Mouse (Mus musculus) G1E (cell line): ENCODE results near the gene Samm50. TPM values are rescaled to one million over a fixed set of nuclear protein-coding genes. Genes with fewer than 3 reads are reported as not detected.

ENCODE experiments used
- ATAC-seq: 2 replicates; pipeline ENCODE4 v1.8.0; 2016; ENCODE audit warnings: mild to moderate bottlenecking; ENCODE audit not compliant: insufficient number of reproducible peaks, poor library complexity, low FRiP score, severe bottlenecking; ENCODE audit errors: extremely low read depth
- DNase-seq: peaks from one replicate; pipeline ENCODE4 v3.0.0; 2012; ENCODE audit warnings: low spot score
- H3K27me3 ChIP-seq: 2 replicates; pipeline ENCODE4 v1.6.1; 2012; ENCODE audit warnings: mild to moderate bottlenecking, low read length, inconsistent platforms; ENCODE audit not compliant: insufficient read depth
- H3K36me3 ChIP-seq: replicated peaks from 2 replicates; pipeline ENCODE3; 2012; ENCODE audit warnings: mild to moderate bottlenecking, inconsistent platforms
- H3K4me1 ChIP-seq: 2 replicates; pipeline ENCODE4 v1.6.1; 2012; ENCODE audit warnings: low read depth, low read length, inconsistent platforms, mixed read lengths; ENCODE audit not compliant: insufficient read depth
- H3K4me3 ChIP-seq: 2 replicates; pipeline ENCODE4 v1.5.1; 2012; ENCODE audit warnings: low read depth, mild to moderate bottlenecking, inconsistent platforms, low read length, moderate library complexity, mixed read lengths
- H3K9me3 ChIP-seq: replicated peaks from 2 replicates; pipeline ENCODE4 v1.6.1; 2012; ENCODE audit warnings: inconsistent platforms
- CTCF ChIP-seq: IDR thresholded peaks from 2 replicates; pipeline ENCODE4 v1.5.1; 2012; ENCODE audit warnings: low read depth, low read length, inconsistent platforms, mixed read lengths
- GATA1 ChIP-seq: IDR thresholded peaks from 2 replicates; pipeline ENCODE4 v1.6.1; 2012; ENCODE audit warnings: borderline replicate concordance, low read length, inconsistent platforms, mixed read lengths
- GATA2 ChIP-seq: IDR thresholded peaks from 2 replicates; pipeline ENCODE4 v1.6.1; 2012; ENCODE audit warnings: low read depth, low read length, inconsistent platforms, borderline replicate concordance
- POLR2AphosphoS5 ChIP-seq: IDR thresholded peaks from 2 replicates; pipeline ENCODE4 v1.6.1; 2012; ENCODE audit warnings: low read depth, low read length, inconsistent platforms; ENCODE audit not compliant: insufficient replicate concordance
- TAL1 ChIP-seq: conservative IDR thresholded peaks from 2 replicates; pipeline ENCODE4 v1.6.1; 2012; ENCODE audit warnings: low read depth, low read length, inconsistent platforms, mixed read lengths
- polyA plus RNA-seq: library from polyadenylated mRNA; stranded (reverse); fragments of >175 nt; gene quantifications from 2 replicates; pipeline ENCODE4 v1.2.3, GENCODE M21; 2012
- total RNA-seq, 2 experiments: library from RNA; stranded (forward) in 1 of 2; stranded (reverse) in 1 of 2; fragments of 200-1000 nt in 1 of 2; fragments of >200 nt in 1 of 2; fragmentation: Nextera tagmentation in 1 of 2; gene quantifications; 2 replicates each; pipeline ENCODE4 v1.2.3; 2014 to 2017

Samm50 gene
- total and polyA plus RNA-seq, 3 experiments: 46.5 to 61.4 (median 51.2) TPM

GRCm38 (mm10) chr15:84241520-84241919, 49.5 kb downstream of the Samm50 start:
- Histone ChIP-seq H3K4me1 (no peaks in the 10 kb centered on the region), H3K9me3 (peaks cover 61% of the 10 kb centered on the region), H3K36me3 (no peaks in the 10 kb centered on the region), H3K4me3 (no peak overlapping the region), H3K27me3 (no peaks in the 10 kb centered on the region)
- no peak for TF ChIP-seq GATA1
- TF ChIP-seq GATA2: no peak
- TF ChIP-seq CTCF: no peak
- no peak for TF ChIP-seq TAL1
- TF ChIP-seq POLR2AphosphoS5: no peak
- DNase-seq (no peak), ATAC-seq (no peak)

DNA sequence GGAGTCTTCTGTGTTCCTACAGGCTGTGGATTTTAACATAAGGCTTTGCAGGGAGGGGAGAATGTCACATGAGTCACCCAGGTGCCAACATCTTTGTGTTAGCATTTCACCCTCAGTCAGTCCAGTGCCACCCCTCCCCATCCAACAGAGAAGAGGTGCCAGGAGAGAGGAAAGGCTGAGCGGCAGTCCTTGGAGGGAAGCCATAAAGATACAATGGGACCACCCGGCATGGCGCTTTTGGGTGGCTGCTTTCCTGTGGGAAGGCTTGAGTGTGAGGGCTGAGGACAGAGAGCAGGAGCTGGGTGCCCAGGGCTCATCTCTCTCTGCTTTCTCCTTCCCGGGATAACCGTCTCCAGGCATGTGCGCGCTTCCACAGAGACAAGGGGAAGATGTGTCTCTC, 53.1 kb downstream of the Samm50 start:
- TF ChIP-seq GATA1: no peak
- TF ChIP-seq CTCF: no peak
- no peak for TF ChIP-seq TAL1
- ATAC-seq (no peak), DNase-seq (no peak)
- peaks cover 66% of the 10 kb centered on the region for H3K9me3 ChIP-seq
- H3K36me3 ChIP-seq: no peaks in the 10 kb centered on the region
- no peaks in the 10 kb centered on the region for H3K4me1 ChIP-seq
- H3K4me3 ChIP-seq: no peak overlapping the region
- no peaks in the 10 kb centered on the region for H3K27me3 ChIP-seq

GRCm38 (mm10) chr15:84246195-84246594, 54.2 kb downstream of the Samm50 start:
- no peaks in the 10 kb centered on the region for H3K36me3 ChIP-seq
- H3K9me3 ChIP-seq: peaks cover 69% of the 10 kb centered on the region
- TF ChIP-seq CTCF (no peak), GATA2 (no peak), GATA1 (no peak)
- ATAC-seq (no peak), DNase-seq (no peak)
- no peaks in the 10 kb centered on the region for H3K27me3 ChIP-seq
- H3K4me3 ChIP-seq: no peak overlapping the region
- no peaks in the 10 kb centered on the region for H3K4me1 ChIP-seq

GRCm38 (mm10) chr15:84247309-84247708, 55.3 kb downstream of the Samm50 start:
- DNase-seq: no peak

GRCm38 (mm10) chr15:84251227-84251626, 59.2 kb downstream of the Samm50 start:
- DNase-seq: no peak
- no peak for ATAC-seq
- Histone ChIP-seq H3K4me1 (no peaks in the 10 kb centered on the region), H3K9me3 (peaks cover 83% of the 10 kb centered on the region), H3K36me3 (no peaks in the 10 kb centered on the region), H3K27me3 (no peaks in the 10 kb centered on the region), H3K4me3 (no peak overlapping the region)
- no peak for TF ChIP-seq GATA2

More at GRCm38 (mm10) chr15:84247309-84247708, 55.3 kb downstream of the Samm50 start:
- no peaks in the 10 kb centered on the region for H3K27me3 ChIP-seq
- ATAC-seq: no peak
- TF ChIP-seq GATA2: no peak
- no peak for TF ChIP-seq GATA1
- TF ChIP-seq TAL1: no peak
- TF ChIP-seq POLR2AphosphoS5: no peak
- TF ChIP-seq CTCF: no peak
- no peaks in the 10 kb centered on the region for H3K36me3 ChIP-seq
- H3K4me1 ChIP-seq: no peaks in the 10 kb centered on the region
- peaks cover 78% of the 10 kb centered on the region for H3K9me3 ChIP-seq
- no peak overlapping the region for H3K4me3 ChIP-seq

GRCm38 (mm10) chr15:84252645-84253044, 60.6 kb downstream of the Samm50 start:
- no peak overlapping the region for H3K4me3 ChIP-seq
- no peak for ATAC-seq
- no peaks in the 10 kb centered on the region for H3K4me1 ChIP-seq
- DNase-seq: no peak
- H3K9me3 ChIP-seq: peaks cover 82% of the 10 kb centered on the region
- no peak for TF ChIP-seq POLR2AphosphoS5
- no peak for TF ChIP-seq GATA2
- no peak for TF ChIP-seq GATA1
- TF ChIP-seq TAL1: no peak
- no peak for TF ChIP-seq CTCF
- H3K36me3 ChIP-seq: no peaks in the 10 kb centered on the region
- H3K27me3 ChIP-seq: no peaks in the 10 kb centered on the region; the same call in 1 of the 2 replicates

DNA sequence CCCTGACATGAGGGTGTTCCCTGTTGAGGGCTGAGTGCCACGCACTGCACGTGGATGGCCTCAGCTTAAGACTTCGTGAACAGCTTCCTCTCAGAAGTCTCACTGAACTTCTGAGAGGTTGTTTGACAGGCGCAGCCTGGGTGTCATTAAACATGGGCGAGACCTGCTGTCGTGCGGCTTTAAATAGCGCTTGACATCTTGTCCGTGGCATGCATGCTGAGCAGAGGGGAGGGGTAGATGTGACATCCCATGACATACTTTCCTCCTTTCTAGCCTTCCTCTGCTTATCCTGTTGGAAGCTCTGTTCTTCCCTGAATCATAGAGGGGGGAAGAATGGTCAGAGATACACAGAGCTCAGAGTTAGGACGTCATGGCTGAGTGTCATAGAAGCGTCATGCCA, 61.7 kb downstream of the Samm50 start:
- Histone ChIP-seq H3K4me3 (no peak overlapping the region), H3K9me3 (peaks cover 84% of the 10 kb centered on the region), H3K4me1 (no peaks in the 10 kb centered on the region), H3K27me3 (no peaks in the 10 kb centered on the region; the same call in 1 of the 2 replicates), H3K36me3 (no peaks in the 10 kb centered on the region)
- TF ChIP-seq GATA1 (no peak), GATA2 (no peak), TAL1 (no peak), CTCF (no peak), POLR2AphosphoS5 (no peak)
- no peak for DNase-seq
- no peak for ATAC-seq
